Mouse (Mus musculus) liver, adult 2 months (tissue): ENCODE measurements around the gene Apoc2.

ENCODE experiments used
- CTCF ChIP-seq: fragments of 200-500 bp; IDR thresholded peaks from 2 replicates; pipeline ENCODE4 v1.5.1; 2011; ENCODE audit warnings: low read depth, low read length, control low read depth
- POLR2A ChIP-seq: fragments of 200-500 bp; IDR thresholded peaks from 2 replicates; pipeline ENCODE4 v1.6.1; 2011; ENCODE audit warnings: low read length, control low read depth; ENCODE audit not compliant: insufficient read depth; ENCODE audit errors: extremely low read depth

DNA sequence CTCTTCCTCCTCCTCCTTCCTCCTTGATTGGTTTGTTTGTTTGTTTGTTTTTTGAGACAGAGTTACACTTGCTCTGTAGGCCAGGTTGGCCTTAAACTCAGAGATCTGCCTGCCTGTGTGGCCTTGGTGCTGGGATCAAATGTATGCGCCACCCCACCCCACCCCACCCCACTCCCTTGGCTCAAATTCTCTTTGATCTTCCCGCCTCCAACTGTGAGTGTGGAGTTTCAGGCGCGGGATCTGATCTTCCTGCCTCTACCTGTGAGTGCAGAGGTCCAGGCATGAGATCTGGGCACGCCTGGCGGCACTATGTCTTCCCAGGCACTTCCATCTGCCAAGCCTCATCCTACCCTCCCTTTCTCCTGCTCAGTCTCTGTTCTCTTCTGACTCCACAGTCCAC, 55.5 kb downstream of the Apoc2 start:
- TF ChIP-seq CTCF, result no peak
- TF ChIP-seq POLR2A, result no peak
